Mouse (Mus musculus) hindbrain, embryonic 15.5 days (tissue): ENCODE results near the gene Sgk1. TPM values are rescaled to one million over a fixed set of nuclear protein-coding genes. Genes with fewer than 3 reads are reported as not detected.

Source experiments
- ATAC-seq: fragments of 200-750 bp; cut with Nextera tagmentation; 2 replicates; pipeline ENCODE4 v1.8.0; 2017; ENCODE audit warnings: low read depth, moderate number of reproducible peaks, moderate TSS enrichment; ENCODE audit not compliant: low FRiP score
- H3K27ac ChIP-seq: fragments of 300-500 bp; sonication (generic); replicated peaks from 2 replicates; pipeline ENCODE4 v1.5.1; 2015; ENCODE audit warnings: mild to moderate bottlenecking, inconsistent platforms
- H3K27me3 ChIP-seq: fragments of 300-500 bp; sonication (generic); 2 replicates; pipeline ENCODE4 v1.6.1; 2015; ENCODE audit warnings: control low read depth, inconsistent platforms
- H3K36me3 ChIP-seq: fragments of 300-500 bp; sonication (generic); 2 replicates; pipeline ENCODE4 v1.6.1; 2015; ENCODE audit warnings: control low read depth, inconsistent platforms
- H3K4me1 ChIP-seq: fragments of 300-500 bp; sonication (generic); replicated peaks from 2 replicates; pipeline ENCODE4 v1.6.1; 2015; ENCODE audit warnings: control low read depth, inconsistent platforms
- H3K4me2 ChIP-seq: fragments of 300-500 bp; sonication (generic); 2 replicates; pipeline ENCODE4 v1.6.1; 2015; ENCODE audit warnings: moderate library complexity, mild to moderate bottlenecking, inconsistent platforms
- H3K4me3 ChIP-seq: fragments of 300-500 bp; sonication (generic); 2 replicates; pipeline ENCODE4 v1.5.1; 2015; ENCODE audit warnings: mild to moderate bottlenecking, inconsistent platforms
- H3K9ac ChIP-seq: fragments of 300-500 bp; sonication (generic); 2 replicates; pipeline ENCODE4 v1.6.1; 2015; ENCODE audit warnings: inconsistent platforms
- H3K9me3 ChIP-seq: fragments of 300-500 bp; sonication (generic); 2 replicates; pipeline ENCODE4 v1.6.1; 2016; ENCODE audit warnings: control low read depth, inconsistent platforms
- WGBS: fragments of 180-500 bp; shearing (Covaris S2); methylation state at CpG from one replicate; pipeline ENCODE4 v1.1.7; 2015; 5-methylcytosine and 5-hydroxymethylcytosine counted together
- polyA plus RNA-seq: library from polyadenylated mRNA; unstranded; fragments of >200 nt; fragmentation: Nextera tagmentation; extraction: Ambion mirVana; gene quantifications from 2 replicates; pipeline ENCODE4 v1.2.1, GENCODE M21; 2015

Gene Sgk1
- polyA plus RNA-seq, 1 experiment from 2014 or later = 41.5 TPM

DNA sequence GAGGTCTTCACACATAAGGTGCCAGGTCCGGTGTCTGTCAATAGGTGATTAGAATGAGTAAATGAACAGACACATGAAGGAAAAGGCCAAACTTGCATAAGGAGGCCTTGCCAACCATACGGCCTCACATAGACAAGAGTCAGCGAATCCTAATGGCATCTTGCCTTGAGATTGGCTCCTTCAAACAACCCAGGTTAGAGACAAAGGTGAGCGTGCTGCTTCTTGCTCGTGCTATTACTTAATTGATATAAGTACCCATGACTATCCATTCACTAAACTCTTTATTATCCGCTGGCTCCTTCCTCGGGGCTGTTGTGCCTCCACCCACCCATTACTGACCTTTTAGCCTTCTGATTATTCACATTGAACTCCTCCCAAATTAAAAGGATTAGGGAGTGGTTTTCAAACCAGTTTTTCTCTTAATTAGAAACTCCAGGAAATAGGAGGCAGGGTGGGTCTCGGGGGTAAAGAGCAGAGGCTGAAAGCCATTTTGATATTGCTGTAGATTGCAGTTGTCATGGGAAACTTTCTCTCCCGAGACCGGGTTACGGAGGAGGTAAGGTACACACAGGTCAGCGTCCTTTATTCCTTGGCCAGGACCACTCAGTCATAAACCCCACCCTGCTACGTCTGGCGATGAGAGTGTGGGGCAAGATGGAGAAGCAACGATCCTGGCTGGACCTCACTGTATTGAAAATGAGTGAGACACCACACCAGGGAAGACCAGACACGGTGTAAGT, 33.9 kb upstream of the Sgk1 start:
- Histone ChIP-seq H3K9ac (no peak overlapping the region), H3K4me3 (no peak overlapping the region), H3K27ac (no peak overlapping the region), H3K9me3 (no peaks in the 10 kb centered on the region), H3K4me1 (no peaks in the 10 kb centered on the region), H3K36me3 (no peaks in the 10 kb centered on the region), H3K4me2 (no peak overlapping the region), H3K27me3 (no peaks in the 10 kb centered on the region)
- WGBS = 87% methylated on average over 16 of the region's 16 CpGs
- ATAC-seq = no peak

DNA sequence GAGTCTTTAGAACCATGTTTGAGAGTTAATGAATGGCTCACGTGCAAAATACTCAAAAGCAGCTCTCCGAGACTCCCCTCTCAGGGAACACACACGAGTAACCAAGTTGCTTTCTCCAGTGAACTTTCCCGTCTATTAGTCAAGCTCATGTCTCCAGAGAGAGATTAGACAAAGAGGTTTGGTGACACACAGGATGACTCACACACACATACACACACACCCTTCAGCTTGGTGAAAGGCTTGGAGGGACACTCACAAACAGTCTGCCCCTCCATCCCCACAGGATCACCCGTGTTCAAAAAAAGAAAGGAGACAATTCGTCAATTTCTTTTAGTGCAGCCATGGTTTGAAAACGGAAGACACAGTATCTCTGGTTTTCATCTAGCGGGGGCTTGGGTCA, 32.7 kb upstream of the Sgk1 start:
- Histone ChIP-seq H3K27me3 (no peaks in the 10 kb centered on the region), H3K9ac (no peak overlapping the region), H3K4me2 (no peak overlapping the region), H3K9me3 (no peaks in the 10 kb centered on the region), H3K27ac (no peak overlapping the region), H3K4me3 (no peak overlapping the region), H3K4me1 (no peaks in the 10 kb centered on the region), H3K36me3 (no peaks in the 10 kb centered on the region)
- WGBS = 80% methylated on average over 8 of the region's 8 CpGs
- ATAC-seq = no peak

DNA sequence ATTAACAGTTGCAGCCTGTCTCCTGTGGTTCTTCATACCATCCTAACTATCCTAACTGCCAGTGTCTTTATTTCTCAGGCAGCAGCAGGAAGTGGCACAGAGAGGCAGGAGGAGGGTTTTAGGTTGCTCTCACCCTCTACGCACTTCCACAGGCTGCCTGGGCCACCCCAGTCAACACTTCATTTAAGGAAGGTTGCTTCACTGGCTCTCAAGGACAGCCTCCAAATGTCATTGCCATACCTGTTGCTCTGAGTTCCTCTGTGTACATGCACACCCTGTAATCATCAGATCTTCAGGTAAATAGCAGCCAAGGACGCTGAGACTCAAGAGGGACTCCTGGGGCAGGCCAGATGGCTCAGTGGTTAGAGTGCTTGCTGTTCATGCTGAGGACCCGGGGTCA, 31.7 kb upstream of the Sgk1 start:
- H3K4me1 ChIP-seq = no peaks in the 10 kb centered on the region
- no peak overlapping the region for H3K27ac ChIP-seq
- H3K9ac ChIP-seq = no peak overlapping the region
- H3K4me2 ChIP-seq = no peak overlapping the region
- H3K9me3 ChIP-seq = no peaks in the 10 kb centered on the region
- ATAC-seq = no peak
- 90% methylated on average over 3 of the region's 3 CpGs for WGBS
- no peaks in the 10 kb centered on the region for H3K36me3 ChIP-seq
- no peaks in the 10 kb centered on the region for H3K27me3 ChIP-seq
- H3K4me3 ChIP-seq = no peak overlapping the region

DNA sequence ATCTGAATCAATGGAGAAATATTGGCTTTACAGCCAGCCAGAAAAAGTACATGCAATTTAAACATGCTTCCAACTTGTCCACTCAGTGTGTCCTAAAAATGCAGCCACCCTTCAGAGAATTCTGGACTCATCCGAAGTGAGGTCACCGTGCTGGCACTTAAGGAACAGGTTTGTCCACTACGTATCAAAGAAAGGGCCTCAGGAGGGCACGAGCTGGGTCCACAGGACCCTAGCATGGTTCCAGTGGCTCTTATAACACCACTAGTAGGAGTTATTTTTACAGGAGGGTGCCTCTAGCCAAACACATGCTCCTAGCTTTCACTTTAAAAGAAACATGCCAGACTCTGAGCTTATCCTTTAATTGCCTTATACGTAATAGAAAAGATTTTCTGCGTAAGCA, 28.9 kb upstream of the Sgk1 start:
- no peak overlapping the region for H3K4me3 ChIP-seq
- no peaks in the 10 kb centered on the region for H3K27me3 ChIP-seq
- H3K9me3 ChIP-seq = no peaks in the 10 kb centered on the region
- no peaks in the 10 kb centered on the region for H3K36me3 ChIP-seq
- H3K9ac ChIP-seq = no peak overlapping the region
- ATAC-seq = no peak
- H3K4me1 ChIP-seq = no peaks in the 10 kb centered on the region
- 90% methylated on average over 6 of the region's 6 CpGs for WGBS
- H3K4me2 ChIP-seq = no peak overlapping the region
- H3K27ac ChIP-seq = no peak overlapping the region

DNA sequence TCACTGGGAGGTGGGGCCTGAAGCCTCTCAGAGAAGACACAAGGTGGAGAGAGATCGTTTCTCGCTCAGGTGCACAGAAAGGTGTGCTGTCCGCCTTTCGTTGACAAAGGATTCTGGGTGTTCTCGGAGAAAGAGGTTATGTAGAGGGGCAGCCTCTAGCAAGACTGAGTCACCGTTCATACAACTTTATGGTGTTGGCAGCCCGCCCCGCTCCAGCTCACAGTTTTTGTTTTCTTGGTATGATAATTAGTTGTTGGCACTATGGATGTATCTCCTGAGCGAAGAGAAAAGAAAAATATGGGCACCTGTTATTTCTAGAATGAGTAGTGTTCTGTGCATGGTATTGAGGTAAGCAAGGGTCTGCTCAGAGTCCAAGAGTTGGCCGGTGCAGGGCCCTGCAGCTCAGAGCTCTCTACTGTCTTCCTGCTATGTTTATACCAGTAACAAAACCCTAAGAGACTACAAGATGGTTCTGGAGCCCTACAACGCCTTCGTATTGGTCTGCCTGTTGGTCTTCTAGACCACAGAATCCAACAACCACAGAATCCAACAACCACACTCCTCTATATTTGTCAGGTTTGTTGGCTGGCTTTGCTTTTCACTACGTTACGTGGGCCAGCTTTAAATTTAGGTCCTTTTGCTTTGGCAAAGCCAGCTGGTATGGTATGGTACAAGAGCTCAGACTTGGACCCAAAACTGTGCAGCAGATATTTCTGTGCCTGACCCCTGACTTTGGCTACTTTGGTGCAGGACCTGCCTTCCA, 28.2 kb upstream of the Sgk1 start:
- H3K27ac ChIP-seq = no peak overlapping the region
- 92% methylated on average over 14 of the region's 14 CpGs for WGBS
- H3K9me3 ChIP-seq = no peaks in the 10 kb centered on the region
- H3K36me3 ChIP-seq = no peaks in the 10 kb centered on the region
- no peak overlapping the region for H3K4me3 ChIP-seq
- no peak overlapping the region for H3K4me2 ChIP-seq
- no peak overlapping the region for H3K9ac ChIP-seq
- no peak for ATAC-seq
- H3K27me3 ChIP-seq = no peaks in the 10 kb centered on the region
- H3K4me1 ChIP-seq = no peaks in the 10 kb centered on the region

DNA sequence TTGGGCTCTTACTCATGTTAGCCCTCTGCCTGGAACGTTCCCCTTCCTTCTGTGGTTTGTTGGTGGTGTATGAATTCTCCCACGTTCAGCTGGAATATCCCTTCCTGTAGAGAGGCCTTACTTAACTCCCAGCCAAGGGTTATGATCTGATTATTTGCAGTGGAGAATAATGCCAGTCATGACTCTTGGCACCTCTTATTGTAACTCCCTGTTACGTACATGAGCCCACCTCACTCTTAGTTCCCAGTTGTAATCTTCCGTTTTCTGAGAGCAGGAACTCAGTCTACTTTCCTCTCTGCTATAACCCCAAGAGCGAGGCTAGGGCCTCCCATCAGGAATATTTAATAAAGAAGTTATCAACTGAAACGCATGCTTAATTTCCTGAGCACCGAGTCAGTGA, 26.6 kb upstream of the Sgk1 start:
- Histone ChIP-seq H3K27ac (no peak overlapping the region), H3K4me2 (no peak overlapping the region), H3K9me3 (no peaks in the 10 kb centered on the region), H3K4me3 (no peak overlapping the region), H3K4me1 (no peaks in the 10 kb centered on the region), H3K27me3 (no peaks in the 10 kb centered on the region), H3K9ac (no peak overlapping the region), H3K36me3 (no peaks in the 10 kb centered on the region)
- 90% methylated on average over 7 of the region's 7 CpGs for WGBS
- no peak for ATAC-seq

DNA sequence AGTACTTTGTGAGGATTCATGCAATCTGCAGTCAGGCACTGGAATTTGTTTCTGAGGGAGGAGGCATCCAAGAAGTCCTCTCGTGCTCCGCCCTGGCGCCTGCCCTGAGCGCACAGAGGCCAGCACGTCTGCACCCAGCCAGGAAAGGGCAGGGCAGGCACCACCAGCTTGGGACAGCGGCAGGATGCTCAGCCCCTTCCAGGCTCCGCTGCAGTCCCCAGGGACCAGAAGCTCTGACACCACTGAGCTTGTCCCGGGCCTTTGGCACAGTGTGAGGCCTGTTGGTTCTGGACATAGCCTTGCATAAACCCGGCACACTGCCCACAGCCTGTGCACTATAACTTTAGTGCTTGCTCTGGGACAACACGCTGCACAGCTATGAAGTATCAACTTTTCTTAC, 24.3 kb upstream of the Sgk1 start:
- WGBS = 68% methylated on average over 10 of the region's 10 CpGs

DNA sequence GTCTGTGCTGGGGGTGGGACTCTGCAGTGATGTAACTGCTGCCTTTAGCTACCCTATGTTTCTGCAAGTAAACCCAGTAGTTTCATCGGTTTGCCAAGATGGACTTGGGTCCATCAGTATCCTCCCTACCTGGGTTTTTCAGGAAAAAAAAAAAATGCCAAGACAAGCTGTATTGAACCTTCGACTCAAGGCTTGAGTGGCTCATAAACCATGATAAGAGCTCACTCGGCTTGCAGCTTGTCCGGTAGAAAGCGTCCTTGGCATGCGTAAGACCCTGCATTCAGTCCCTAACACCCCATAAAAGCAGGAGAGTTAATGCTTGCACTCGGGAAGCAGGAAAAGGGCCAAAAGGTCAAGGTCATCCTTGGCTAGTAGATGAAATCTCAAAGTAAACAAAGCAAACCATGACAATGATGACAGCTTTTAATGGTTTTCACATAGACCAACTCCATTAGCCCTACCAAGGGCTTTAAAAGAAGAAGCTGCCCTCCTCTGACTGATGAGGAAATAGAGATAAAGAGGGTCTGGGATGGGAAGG, 23.5 kb upstream of the Sgk1 start:
- Histone ChIP-seq H3K9me3 (no peaks in the 10 kb centered on the region), H3K4me2 (no peak overlapping the region), H3K36me3 (no peaks in the 10 kb centered on the region), H3K27me3 (no peaks in the 10 kb centered on the region), H3K4me3 (no peak overlapping the region), H3K9ac (no peak overlapping the region), H3K4me1 (no peaks in the 10 kb centered on the region), H3K27ac (no peak overlapping the region)
- 85% methylated on average over 7 of the region's 7 CpGs for WGBS
- ATAC-seq = no peak

More for the DNA sequence above, 24.3 kb upstream of the Sgk1 start:
- no peak overlapping the region for H3K4me3 ChIP-seq
- no peak overlapping the region for H3K27ac ChIP-seq
- no peaks in the 10 kb centered on the region for H3K36me3 ChIP-seq
- H3K4me1 ChIP-seq = no peaks in the 10 kb centered on the region
- H3K27me3 ChIP-seq = no peaks in the 10 kb centered on the region
- H3K9me3 ChIP-seq = no peaks in the 10 kb centered on the region
- H3K4me2 ChIP-seq = no peak overlapping the region
- H3K9ac ChIP-seq = no peak overlapping the region
- ATAC-seq = no peak; the same call in 1 of the 2 replicates

DNA sequence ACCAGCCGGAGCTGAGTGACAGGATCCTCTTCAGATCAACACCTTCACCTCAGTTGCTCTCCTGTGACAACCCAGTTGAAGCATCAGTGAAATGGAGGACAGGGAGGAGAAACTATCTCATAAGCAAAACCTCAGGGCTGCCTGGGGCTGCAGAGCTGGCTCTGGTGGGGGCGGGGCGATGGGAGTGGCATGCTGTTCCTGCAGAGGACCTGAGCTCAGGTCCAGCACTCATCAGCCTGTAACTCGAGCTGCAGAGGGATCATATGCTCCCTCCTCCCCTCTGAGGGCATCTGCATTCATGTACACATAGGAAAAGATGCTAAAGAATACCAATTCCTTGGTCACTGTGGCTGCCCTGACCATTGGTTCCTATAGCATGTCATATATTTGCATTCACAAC, 15.5 kb upstream of the Sgk1 start:
- no peak; the same call in 1 of the 2 replicates for ATAC-seq
- WGBS = 41% methylated on average over 4 of the region's 4 CpGs
- Histone ChIP-seq H3K36me3 (no peaks in the 10 kb centered on the region), H3K27me3 (no peaks in the 10 kb centered on the region), H3K4me2 (no peak overlapping the region), H3K9me3 (no peaks in the 10 kb centered on the region), H3K27ac (no peak overlapping the region), H3K4me1 (no peaks in the 10 kb centered on the region), H3K4me3 (no peak overlapping the region), H3K9ac (no peak overlapping the region)

DNA sequence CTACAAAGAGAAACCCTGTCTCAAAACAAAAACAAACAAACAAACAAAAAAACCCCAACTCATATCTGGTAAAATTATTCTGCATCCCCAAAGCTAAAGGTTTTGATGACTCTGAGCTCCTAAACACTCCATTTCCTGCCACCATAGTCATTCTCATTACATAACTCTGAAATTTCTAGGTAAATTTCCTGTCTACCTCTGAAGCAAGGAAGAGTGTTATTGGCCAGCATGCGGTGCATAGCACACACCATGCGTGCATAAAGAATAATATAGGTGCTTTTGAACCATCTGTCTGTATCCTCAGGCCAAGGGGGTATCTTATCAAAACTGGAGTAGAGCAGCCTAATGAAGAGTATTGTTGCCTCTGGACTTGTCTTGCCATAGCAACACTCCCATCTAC, 13.8 kb upstream of the Sgk1 start:
- no peaks in the 10 kb centered on the region for H3K36me3 ChIP-seq
- no peak for ATAC-seq
- no peak overlapping the region for H3K9ac ChIP-seq
- H3K4me1 ChIP-seq = no peaks in the 10 kb centered on the region
- H3K4me3 ChIP-seq = no peak overlapping the region
- H3K9me3 ChIP-seq = no peaks in the 10 kb centered on the region
- no peak overlapping the region for H3K27ac ChIP-seq
- WGBS = 76% methylated on average over 2 of the region's 2 CpGs
- no peak overlapping the region for H3K4me2 ChIP-seq
- H3K27me3 ChIP-seq = no peaks in the 10 kb centered on the region

DNA sequence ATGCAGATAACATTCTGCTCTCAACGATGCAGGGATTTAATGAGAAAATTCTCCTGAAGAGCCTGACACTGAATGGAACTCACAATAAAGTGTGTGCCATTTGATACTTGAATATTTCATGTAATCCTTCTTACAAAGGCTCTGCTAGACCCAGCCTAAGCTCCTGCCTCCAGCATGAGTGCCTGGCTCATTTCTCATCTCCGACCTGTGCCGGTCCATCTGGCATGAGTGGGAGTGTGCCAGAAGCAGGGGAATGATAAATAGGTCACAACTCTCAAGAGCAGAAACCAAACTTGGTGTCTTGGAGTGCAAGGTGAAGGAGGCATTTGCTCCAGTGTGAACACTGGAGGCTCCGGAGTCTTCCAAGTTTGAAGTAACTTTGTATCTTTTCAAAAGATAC, 13.4 kb upstream of the Sgk1 start:
- H3K27ac ChIP-seq = no peak overlapping the region
- H3K4me1 ChIP-seq = no peaks in the 10 kb centered on the region
- H3K4me2 ChIP-seq = no peak overlapping the region
- no peaks in the 10 kb centered on the region for H3K9me3 ChIP-seq
- H3K36me3 ChIP-seq = no peaks in the 10 kb centered on the region
- H3K9ac ChIP-seq = no peak overlapping the region
- H3K27me3 ChIP-seq = no peaks in the 10 kb centered on the region
- H3K4me3 ChIP-seq = no peak overlapping the region
- WGBS = 70% methylated on average over 4 of the region's 4 CpGs
- ATAC-seq = no peak

DNA sequence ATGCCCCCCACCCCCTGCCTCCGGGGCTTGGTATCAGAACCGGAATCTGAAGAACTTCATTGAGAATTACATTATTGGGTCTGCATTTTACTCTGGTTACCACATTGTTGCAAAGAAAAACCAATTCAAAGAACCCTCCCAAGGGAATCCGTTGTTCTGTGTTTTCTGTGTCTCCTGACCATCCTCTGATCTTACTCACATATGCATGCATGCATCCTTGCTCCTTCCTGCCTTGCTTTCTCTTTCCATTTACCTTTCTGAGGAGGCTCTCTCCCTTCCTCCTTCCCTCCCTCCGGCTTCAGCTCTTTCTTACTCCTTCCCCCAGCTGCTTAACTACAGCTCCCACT, 174 bp upstream of the Sgk1 start:
- peak overlapping the region; percentile 95 for H3K27ac ChIP-seq
- WGBS = 22% methylated on average over 4 of the region's 4 CpGs
- ATAC-seq = no peak; the same call in 1 of the 2 replicates
- no peaks in the 10 kb centered on the region for H3K27me3 ChIP-seq
- no peaks in the 10 kb centered on the region for H3K9me3 ChIP-seq
- no peaks in the 10 kb centered on the region for H3K36me3 ChIP-seq
- H3K9ac ChIP-seq = peak overlapping the region; percentile 67
- peak overlapping the region; percentile 57 for H3K4me3 ChIP-seq
- H3K4me1 ChIP-seq = peaks cover 26% of the 10 kb centered on the region
- H3K4me2 ChIP-seq = peak overlapping the region; percentile 58
